Mouse (Mus musculus) kidney, adult 2 months (tissue): ENCODE data around the gene Lgals2.
A peak's percentile ranks its signal among the peaks of the same experiment; 100 is the strongest.

Experiments used
- CTCF ChIP-seq: fragments of 200-500 bp; conservative IDR thresholded peaks from 2 replicates; pipeline ENCODE4 v1.5.1; 2011; ENCODE audit warnings: low read depth, mild to moderate bottlenecking, control low read depth, low read length, moderate library complexity, mixed read lengths; ENCODE audit not compliant: insufficient read depth, insufficient read length
- POLR2A ChIP-seq: fragments of 200-500 bp; IDR thresholded peaks from one replicate; pipeline ENCODE4 v1.6.1; 2011; ENCODE audit warnings: low read depth, low read length, control low read depth

GRCm38 (mm10) chr15:78829636-78830035 lies 25.7 kb downstream of the Lgals2 start:
- TF ChIP-seq POLR2A = no peak
- TF ChIP-seq CTCF = peak; percentile 46
